Mouse (Mus musculus) kidney, embryonic 16.5 days (tissue): Measurements from ENCODE around the gene Aven. TPM values are rescaled to one million over a fixed set of nuclear protein-coding genes. Genes with fewer than 3 reads are reported as not detected.
A peak's percentile ranks its signal among the peaks of the same experiment; 100 is the strongest.
"Not testable (repeated sequence)": the region's sequence is repeated elsewhere in the genome, so short reads cannot be mapped to it uniquely, and the experiment has no call there.

Experiments used
- ATAC-seq: fragments of 200-750 bp; cut with Nextera tagmentation; 2 replicates; pipeline ENCODE4 v1.8.0; 2017; ENCODE audit warnings: moderate TSS enrichment; ENCODE audit not compliant: low FRiP score, low TSS enrichment
- H3K27ac ChIP-seq: fragments of 300-500 bp; sonication (generic); 2 replicates; pipeline ENCODE4 v1.5.1; 2014; ENCODE audit warnings: low read length
- H3K27me3 ChIP-seq: fragments of 300-500 bp; sonication (generic); 2 replicates; pipeline ENCODE4 v1.6.1; 2014; ENCODE audit warnings: low read length, control low read depth, mixed read lengths; ENCODE audit not compliant: insufficient read depth
- H3K36me3 ChIP-seq: fragments of 300-500 bp; sonication (generic); 2 replicates; pipeline ENCODE4 v1.6.1; 2014; ENCODE audit warnings: low read length, control low read depth, mixed read lengths; ENCODE audit not compliant: insufficient read depth
- H3K4me1 ChIP-seq: fragments of 300-500 bp; sonication (generic); 2 replicates; pipeline ENCODE4 v1.6.1; 2014; ENCODE audit warnings: low read length, control low read depth, mixed read lengths; ENCODE audit not compliant: insufficient read depth
- H3K4me2 ChIP-seq: fragments of 300-500 bp; sonication (generic); replicated peaks from 2 replicates; pipeline ENCODE4 v1.6.1; 2014; ENCODE audit warnings: low read depth, low read length
- H3K4me3 ChIP-seq: fragments of 300-500 bp; sonication (generic); 2 replicates; pipeline ENCODE4 v1.5.1; 2014; ENCODE audit warnings: mild to moderate bottlenecking, low read length
- H3K9ac ChIP-seq: fragments of 300-500 bp; sonication (generic); replicated peaks from 2 replicates; pipeline ENCODE4 v1.6.1; 2014; ENCODE audit warnings: low read length
- H3K9me3 ChIP-seq: fragments of 300-500 bp; sonication (generic); 2 replicates; pipeline ENCODE4 v1.6.1; 2016; ENCODE audit warnings: low read length, control low read depth
- WGBS: fragments of 180-500 bp; shearing (Covaris S2); extraction: QIAGEN DNeasy Blood & Tissue Kit; methylation state at CpG from one replicate; pipeline ENCODE4 v1.1.7; 2014; 5-methylcytosine and 5-hydroxymethylcytosine counted together
- polyA plus RNA-seq: library from polyadenylated mRNA; unstranded; fragments of >200 nt; fragmentation: Nextera tagmentation; extraction: Ambion mirVana; gene quantifications from 2 replicates; pipeline ENCODE4 v1.2.1, GENCODE M21; 2015

Aven gene
- polyA plus RNA-seq, result 5.2 and 7.3 TPM in 2 replicates

DNA sequence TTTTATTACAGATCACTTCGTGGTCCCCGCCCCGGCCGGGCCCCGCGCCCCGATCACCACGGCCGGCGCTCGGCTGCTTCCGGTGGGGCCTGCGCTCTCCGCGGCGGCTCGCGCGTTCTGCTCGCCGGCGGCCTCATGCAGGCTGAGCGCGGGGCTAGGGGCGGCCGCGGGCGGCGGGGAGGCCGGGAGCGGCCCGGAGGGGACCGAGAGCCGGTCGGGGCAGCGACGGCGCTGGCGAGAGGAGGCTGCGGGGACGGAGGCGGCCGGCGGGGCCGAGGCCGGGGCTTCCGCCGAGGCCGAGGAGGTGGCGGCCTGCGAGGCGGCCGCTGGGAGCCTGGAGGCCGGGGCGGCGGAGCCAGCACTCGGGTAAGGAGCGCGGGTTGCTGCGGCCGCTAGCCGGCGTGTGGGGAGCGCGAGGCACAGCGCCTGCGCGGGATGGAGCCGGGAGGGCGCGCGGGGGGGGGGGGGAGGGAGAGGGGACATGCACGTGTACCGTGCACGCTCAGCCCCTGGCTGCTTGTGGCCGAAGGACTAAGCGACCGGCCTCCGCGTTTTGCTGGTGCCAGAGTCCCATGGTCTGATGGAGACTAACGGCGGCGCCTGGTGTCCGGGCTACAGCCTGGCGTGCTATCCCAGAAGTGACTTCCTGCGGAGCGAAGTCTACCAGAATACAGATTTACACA, at the start of gene Aven:
Aven (plus strand) TSS at position 109 of the 683 bp plus-strand sequence.
- peaks cover 17% of the 10 kb centered on the region; the same call in 1 of the 2 replicates for H3K4me1 ChIP-seq
- WGBS, result under 1% methylated on average over 62 of the region's 87 CpGs
- peak within 1 kb of the TSS; percentile 100 for H3K9ac ChIP-seq
- ATAC-seq, result peak; percentile 97
- H3K36me3 ChIP-seq, result no peaks in the 10 kb centered on the region
- peak within 1 kb of the TSS; percentile 99 for H3K27ac ChIP-seq
- H3K9me3 ChIP-seq, result no peaks in the 10 kb centered on the region
- H3K4me2 ChIP-seq, result peak within 1 kb of the TSS; percentile 61
- peak within 1 kb of the TSS; percentile 77 for H3K4me3 ChIP-seq
- H3K27me3 ChIP-seq, result no peaks in the 10 kb centered on the region

DNA sequence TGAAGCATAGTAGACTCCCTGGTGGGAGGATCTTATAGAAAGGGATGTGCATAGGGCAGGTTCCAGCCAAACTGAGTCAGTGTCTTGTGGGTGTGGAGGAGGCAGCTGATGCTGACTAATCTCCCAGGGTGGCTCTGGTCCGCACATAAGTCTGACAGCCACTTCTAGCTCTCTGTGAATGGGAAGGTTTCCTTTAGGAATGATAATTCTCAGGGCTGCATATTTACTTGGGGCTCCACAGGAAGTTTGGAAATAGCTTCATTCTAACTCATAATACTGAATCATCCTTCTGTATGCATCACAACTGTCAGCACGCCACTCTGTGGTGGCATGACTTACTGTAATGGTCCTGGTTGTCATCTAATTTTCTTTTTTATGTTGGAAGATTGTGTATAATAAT, 49.3 kb upstream of the Aven start:
- no peak overlapping the region for H3K27ac ChIP-seq
- H3K27me3 ChIP-seq, result no peaks in the 10 kb centered on the region
- H3K4me3 ChIP-seq, result no peak overlapping the region
- no peak for ATAC-seq
- H3K9ac ChIP-seq, result no peak overlapping the region
- 56% methylated on average over 2 of the region's 2 CpGs for WGBS
- no peaks in the 10 kb centered on the region for H3K4me1 ChIP-seq
- H3K4me2 ChIP-seq, result no peak overlapping the region
- no peaks in the 10 kb centered on the region for H3K36me3 ChIP-seq
- peaks cover 4% of the 10 kb centered on the region; the same call in 1 of the 2 replicates for H3K9me3 ChIP-seq

DNA sequence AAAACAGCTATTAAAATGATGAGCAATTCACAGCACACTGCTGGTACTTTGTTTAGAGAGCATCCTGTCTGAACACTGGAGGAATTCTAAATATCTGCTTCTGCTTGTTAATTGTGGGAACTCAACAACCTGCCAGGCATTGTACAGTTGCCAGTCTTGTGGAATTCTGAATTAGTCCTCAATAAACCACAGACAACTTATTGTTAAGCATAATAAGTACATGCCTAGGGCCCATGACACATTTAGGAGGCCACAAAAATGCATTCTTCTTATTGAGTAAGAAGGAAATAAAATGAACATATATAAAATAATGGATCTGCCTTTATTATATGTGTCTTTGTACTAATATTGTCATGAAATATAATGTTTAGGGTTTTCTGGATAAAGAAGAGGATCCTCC, 47.3 kb upstream of the Aven start:
- Histone ChIP-seq H3K9me3 (peaks cover 4% of the 10 kb centered on the region; the same call in 1 of the 2 replicates), H3K4me3 (no peak overlapping the region)

DNA sequence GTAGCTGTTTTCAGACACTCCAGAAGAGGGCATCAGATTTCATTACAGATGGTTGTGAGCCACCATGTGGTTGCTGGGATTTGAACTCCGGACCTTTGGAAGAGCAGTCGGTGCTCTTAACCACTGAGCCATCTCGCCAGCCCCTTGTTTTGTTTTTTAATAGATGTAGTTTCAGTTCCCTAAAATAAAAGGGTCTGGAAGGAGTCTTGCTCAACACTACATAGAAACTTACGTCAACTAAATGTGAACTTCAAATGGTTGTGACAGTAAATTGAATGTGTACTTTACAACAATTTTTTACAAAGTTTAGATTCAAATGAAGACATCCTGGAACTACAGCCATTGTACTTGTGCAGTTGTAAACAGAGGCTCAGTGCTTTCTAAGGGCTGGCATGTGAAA, 44.7 kb upstream of the Aven start:
- not testable (repeated sequence) for H3K9me3 ChIP-seq, H3K36me3 ChIP-seq, ATAC-seq, H3K9ac ChIP-seq, H3K27me3 ChIP-seq, H3K4me3 ChIP-seq, H3K4me1 ChIP-seq, H3K4me2 ChIP-seq, H3K27ac ChIP-seq
- WGBS, result 69% methylated on average over 4 of the region's 4 CpGs

More for the DNA sequence above, 47.3 kb upstream of the Aven start:
- Histone ChIP-seq H3K4me1 (no peaks in the 10 kb centered on the region), H3K27ac (no peak overlapping the region), H3K27me3 (no peaks in the 10 kb centered on the region), H3K4me2 (no peak overlapping the region), H3K9ac (no peak overlapping the region), H3K36me3 (no peaks in the 10 kb centered on the region)
- no peak for ATAC-seq

DNA sequence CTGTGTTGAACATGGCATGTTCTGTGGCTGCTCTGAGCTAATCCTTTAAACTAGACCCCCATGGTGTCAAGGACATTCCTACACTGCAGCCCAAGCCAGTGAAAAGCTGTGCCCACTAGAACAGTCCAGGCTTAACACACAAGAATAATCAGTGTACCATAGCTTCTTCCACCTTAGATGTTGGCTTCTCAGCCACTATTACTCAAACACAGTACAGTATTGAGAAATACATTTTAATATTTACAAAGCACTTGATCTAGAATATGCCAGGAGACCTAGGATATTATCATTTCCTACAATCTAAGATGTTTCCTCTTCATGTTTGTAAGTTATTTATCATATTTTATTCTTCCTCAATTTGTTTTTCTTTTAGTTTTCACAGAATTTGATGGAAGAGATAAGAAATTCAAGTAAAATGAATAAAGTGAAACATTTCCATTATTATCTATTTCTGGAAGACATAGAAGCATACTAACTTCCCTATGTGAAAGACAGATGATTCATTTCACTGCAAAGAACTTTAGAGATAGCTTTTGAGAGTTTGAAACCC, 44.2 kb upstream of the Aven start:
- Histone ChIP-seq H3K27ac (no peak overlapping the region), H3K4me3 (no peak overlapping the region), H3K9ac (no peak overlapping the region), H3K36me3 (no peaks in the 10 kb centered on the region), H3K9me3 (no peaks in the 10 kb centered on the region), H3K4me1 (no peaks in the 10 kb centered on the region), H3K4me2 (no peak overlapping the region), H3K27me3 (no peaks in the 10 kb centered on the region)
- ATAC-seq, result no peak

DNA sequence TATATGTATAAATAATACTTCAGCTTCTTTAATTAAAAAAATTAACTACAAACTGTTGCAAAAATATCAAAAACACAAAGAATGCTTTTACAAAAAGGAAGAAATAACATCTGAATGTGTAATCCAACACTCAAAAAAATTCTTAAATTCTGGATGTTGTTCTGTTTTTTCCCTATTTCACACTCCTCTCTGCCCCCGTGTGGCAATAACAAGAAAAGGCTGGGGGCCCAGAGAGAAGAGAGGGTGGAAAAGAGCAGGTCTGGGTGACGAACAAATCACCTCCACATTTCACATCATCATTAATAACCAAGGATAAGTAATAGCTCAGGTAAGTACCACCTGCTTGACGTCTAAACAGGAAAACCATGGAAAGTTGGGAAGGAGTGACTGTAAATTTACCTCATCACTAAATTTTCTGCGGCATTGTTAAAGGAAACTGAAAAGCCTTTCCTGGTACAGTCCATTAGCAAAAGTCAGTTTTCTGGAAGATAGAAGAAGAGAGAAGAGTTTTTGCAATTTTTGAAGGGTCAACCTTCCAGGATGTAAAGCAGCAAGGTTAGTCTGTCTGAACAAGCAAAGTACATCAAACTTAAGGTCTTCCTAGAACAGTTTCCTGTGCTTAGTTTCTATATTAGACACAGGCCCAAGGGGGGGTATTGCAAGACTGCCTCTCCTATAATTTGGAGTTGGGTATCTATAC, 43.0 kb upstream of the Aven start:
- Histone ChIP-seq H3K27me3 (no peaks in the 10 kb centered on the region), H3K27ac (no peak overlapping the region), H3K36me3 (no peaks in the 10 kb centered on the region), H3K9ac (no peak overlapping the region), H3K4me3 (no peak overlapping the region), H3K9me3 (no peaks in the 10 kb centered on the region), H3K4me1 (peaks cover 2% of the 10 kb centered on the region; the same call in 1 of the 2 replicates), H3K4me2 (no peak overlapping the region)
- WGBS, result 27% methylated on average over 4 of the region's 4 CpGs
- no peak for ATAC-seq

DNA sequence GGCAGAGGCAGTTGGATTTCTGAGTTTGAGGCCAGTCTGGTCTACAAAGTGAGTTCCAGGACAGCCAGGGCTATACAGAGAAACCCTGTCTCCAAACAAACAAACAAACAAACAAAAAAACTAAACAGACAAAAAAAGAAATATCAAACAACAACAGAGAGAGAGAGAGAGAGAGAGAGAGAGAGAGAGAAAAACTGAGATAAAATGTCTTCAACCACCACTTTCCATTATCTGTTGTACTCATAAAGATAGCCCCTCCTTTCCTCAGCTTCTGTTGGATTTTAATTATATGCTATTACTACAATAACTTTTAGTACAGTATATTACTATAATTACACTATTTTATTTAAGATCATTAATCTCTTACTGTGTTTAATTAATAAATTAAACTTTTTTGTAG, 40.3 kb upstream of the Aven start:
- not testable (repeated sequence) for H3K27ac ChIP-seq, H3K27me3 ChIP-seq, H3K9ac ChIP-seq, H3K9me3 ChIP-seq, H3K36me3 ChIP-seq, H3K4me2 ChIP-seq, ATAC-seq, H3K4me3 ChIP-seq
- H3K4me1 ChIP-seq, result peaks cover 10% of the 10 kb centered on the region

DNA sequence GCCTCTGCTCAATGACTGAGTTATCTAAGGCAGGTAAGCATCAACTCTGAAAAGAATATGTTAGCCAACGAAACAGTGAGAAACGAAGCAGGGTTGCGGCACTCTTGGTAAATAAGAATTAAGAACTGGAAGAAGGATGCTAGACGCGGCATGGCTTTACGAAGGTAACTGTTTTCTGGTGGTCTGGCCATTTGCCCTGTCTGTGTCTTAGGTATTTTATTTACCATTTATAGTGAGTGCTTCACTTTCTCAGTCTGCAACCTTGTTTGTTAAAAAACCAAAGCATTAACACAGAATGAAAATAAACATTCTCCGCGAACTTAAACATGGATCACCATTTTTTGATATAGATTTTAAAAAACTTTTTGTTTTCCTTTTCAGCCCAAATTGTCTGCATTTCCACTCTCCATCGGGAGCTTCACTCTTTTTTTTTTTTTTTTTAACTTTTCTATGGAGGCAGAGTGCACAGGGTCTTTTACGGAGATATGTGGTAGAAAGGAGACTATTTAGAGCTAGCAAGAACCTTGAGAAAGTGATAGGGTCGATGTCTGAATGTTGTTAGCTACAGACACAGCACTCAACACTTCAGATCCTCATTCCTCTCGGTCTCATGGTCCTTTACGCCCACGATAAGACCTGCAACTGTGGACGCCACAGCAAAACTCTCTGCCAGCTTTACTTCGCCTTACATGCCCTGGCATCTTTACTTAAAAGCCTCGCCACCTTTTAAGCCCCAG, 38.5 kb upstream of the Aven start:
- Histone ChIP-seq H3K27ac (peak overlapping the region; percentile 82; the same call in 1 of the 2 replicates), H3K9me3 (no peaks in the 10 kb centered on the region), H3K4me3 (peak overlapping the region; percentile 75), H3K27me3 (no peaks in the 10 kb centered on the region), H3K4me2 (peak overlapping the region; percentile 61), H3K4me1 (peaks cover 10% of the 10 kb centered on the region), H3K36me3 (no peaks in the 10 kb centered on the region), H3K9ac (peak overlapping the region; percentile 92)
- no peak for ATAC-seq
- 28% methylated on average over 17 of the region's 17 CpGs for WGBS

DNA sequence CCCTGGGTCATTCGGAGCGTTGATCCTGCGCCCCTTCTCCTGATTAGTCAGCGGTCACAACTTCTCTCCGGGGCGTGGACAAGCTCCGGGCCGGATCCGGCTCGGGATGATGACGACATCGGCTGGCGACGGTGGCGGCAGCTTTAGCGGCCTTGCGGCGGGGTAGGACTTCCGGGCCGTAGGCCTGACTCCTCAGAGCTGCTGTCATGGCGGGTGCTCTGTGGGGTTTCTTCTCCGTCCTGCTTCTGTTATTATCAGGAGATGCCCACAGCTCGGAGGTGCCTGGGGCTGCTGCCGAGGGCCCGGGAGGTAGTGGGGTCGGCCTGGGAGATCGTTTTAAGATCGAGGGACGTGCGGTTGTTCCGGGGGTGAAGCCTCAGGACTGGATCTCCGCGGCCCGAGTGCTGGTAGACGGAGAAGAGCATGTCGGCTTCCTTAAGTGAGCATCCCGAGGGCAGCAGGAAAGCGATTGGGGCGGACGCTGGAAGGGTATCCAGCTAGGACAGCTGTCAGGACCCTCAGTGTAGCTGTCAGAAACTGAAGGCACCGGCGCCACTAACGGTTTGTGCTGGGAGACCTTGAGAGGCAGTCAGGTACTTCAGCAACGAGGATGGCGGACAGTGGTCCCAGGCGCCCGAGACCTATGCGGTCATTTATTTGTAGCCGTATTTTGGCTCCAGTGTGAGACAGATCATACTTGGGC, 37.8 kb upstream of the Aven start, which contains the start of gene Emc7:
Emc7 (plus strand) TSS at position 136 of the 703 bp plus-strand sequence.
- H3K27ac ChIP-seq, result peak within 1 kb of the TSS; percentile 82
- H3K4me1 ChIP-seq, result peaks cover 10% of the 10 kb centered on the region
- 0 out of 2 replicates have a peak, but pooled peaks cover 1% of the 10 kb centered on the region for H3K9me3 ChIP-seq
- H3K27me3 ChIP-seq, result no peaks in the 10 kb centered on the region
- H3K4me3 ChIP-seq, result peak within 1 kb of the TSS; percentile 75
- H3K9ac ChIP-seq, result peak within 1 kb of the TSS; percentile 92
- peak within 1 kb of the TSS; percentile 85 for H3K4me2 ChIP-seq
- H3K36me3 ChIP-seq, result peaks cover 2% of the 10 kb centered on the region
- ATAC-seq, result peak; percentile 99
- 0% methylated on average over 49 of the region's 49 CpGs for WGBS
